Comparison of ENCODE assay signal across 16 mouse cellular contexts in the genomic region with DNA sequence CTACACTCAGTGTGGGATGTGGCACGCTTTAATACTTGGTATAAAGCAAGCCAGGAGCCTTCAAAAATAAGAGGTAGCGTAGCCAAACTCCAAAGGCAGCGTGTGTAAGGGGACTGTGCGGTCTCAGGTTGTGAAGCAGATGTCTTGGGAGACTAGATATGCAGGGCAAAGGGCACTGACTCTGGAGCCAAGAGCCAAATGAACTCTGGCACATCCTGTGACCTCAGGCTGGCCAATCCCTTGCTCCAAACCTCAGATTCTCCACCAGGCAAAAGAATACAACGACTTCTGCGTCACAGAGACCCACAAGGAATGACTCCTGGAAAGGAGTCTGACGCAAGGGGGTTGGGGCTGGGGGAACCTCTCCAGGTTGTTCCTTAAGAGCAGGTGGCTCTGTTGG. TPM values are rescaled to one million over a fixed set of nuclear protein-coding genes. Genes with fewer than 3 reads are reported as not detected.
"Had no signal": no experiment of that assay in that cellular context is flagged by ENCODE, and none has a peak within 500 bp of the region (broad histone marks: within the 10 kb centered on the region; RNA-seq: fewer than 3 reads in every experiment).

No protein-coding gene starts in this region.

- H3K4me2 ChIP-seq: limb, embryonic 15.5 days; neural tube, embryonic 15.5 days had no signal

- H3K4me3 ChIP-seq: limb, embryonic 15.5 days; midbrain, embryonic 10.5 days; myocyte; neural tube, embryonic 15.5 days had no signal

- H3K27ac ChIP-seq: liver, embryonic 14.5 days; midbrain, embryonic 10.5 days; neural tube, embryonic 15.5 days had no signal

- H3K9ac ChIP-seq: limb, embryonic 15.5 days; liver, embryonic 14.5 days; neural tube, embryonic 15.5 days had no signal

- H3K9me3 ChIP-seq: limb, embryonic 15.5 days; midbrain, embryonic 10.5 days; neural tube, embryonic 15.5 days had no signal

- H3K36me3 ChIP-seq: neural tube, embryonic 15.5 days had no signal

- ATAC-seq: intestine, postnatal 0 days had no signal

- DNase-seq: layer of hippocampus, adult 9-11 months; layer of hippocampus, postnatal 36 days; lung, adult 18-20 months; lung, postnatal 4 days; midbrain, embryonic 14.5 days; right cerebral cortex, postnatal 4 days; spleen, adult 18-20 months; thymus, adult 18-20 months; thymus, postnatal 14 days had no signal

RNA-seq across cellular contexts. Expression of a gene that starts 28.1 kb away (rescaled TPM):
- total RNA-seq: megakaryocyte, adult 5-6 weeks had no signal
